Mouse (Mus musculus) urinary bladder, postnatal 4 days (tissue): Measurements from ENCODE around the gene Dock10.
A peak's percentile ranks its signal among the peaks of the same experiment; 100 is the strongest.

Experiments
- DNase-seq, 2 experiments: peaks; one replicate each; pipeline ENCODE4 v3.0.0; 2021 to 2022; ENCODE audit warnings: low spot score in 2 of 2

The Dock10 gene

GRCm38 (mm10) chr1:80659465-80660245 lies 98.7 kb downstream of the Dock10 start:
- DNase-seq = no peak

- DNase-seq = no peak
These were observed 101.9 kb downstream of the Dock10 start for GRCm38 (mm10) chr1:80656389-80656788.

- no peak for DNase-seq
These were observed 102.5 kb downstream of the Dock10 start for GRCm38 (mm10) chr1:80655854-80656253.

GRCm38 (mm10) chr1:80655195-80655594 lies 103.1 kb downstream of the Dock10 start:
- no peak for DNase-seq

GRCm38 (mm10) chr1:80654177-80654576 lies 104.2 kb downstream of the Dock10 start:
- DNase-seq = no peak

GRCm38 (mm10) chr1:80652803-80653202 lies 105.5 kb downstream of the Dock10 start:
- DNase-seq = no peak

- DNase-seq = no peak
These were observed 106.2 kb downstream of the Dock10 start for GRCm38 (mm10) chr1:80652083-80652482.

GRCm38 (mm10) chr1:80646602-80647001 lies 111.7 kb downstream of the Dock10 start:
- DNase-seq = no peak

GRCm38 (mm10) chr1:80643866-80644451 lies 114.4 kb downstream of the Dock10 start:
- no peak for DNase-seq

GRCm38 (mm10) chr1:80641832-80642231 lies 116.5 kb downstream of the Dock10 start:
- no peak for DNase-seq

- DNase-seq = no peak
These were observed 117.0 kb downstream of the Dock10 start for GRCm38 (mm10) chr1:80641288-80641687.

- DNase-seq = no peak
These were observed 118.8 kb downstream of the Dock10 start for GRCm38 (mm10) chr1:80639553-80639952.

- DNase-seq = peak in 1 of 2 experiments; percentile 20
These were observed 121.1 kb downstream of the Dock10 start for GRCm38 (mm10) chr1:80637214-80637705.

- no peak for DNase-seq
These were observed 122.5 kb downstream of the Dock10 start for GRCm38 (mm10) chr1:80635825-80636224.

GRCm38 (mm10) chr1:80633536-80633935 lies 124.8 kb downstream of the Dock10 start:
- no peak for DNase-seq

- no peak for DNase-seq
These were observed 127.9 kb downstream of the Dock10 start for GRCm38 (mm10) chr1:80630179-80631149.

- DNase-seq = no peak
These were observed 130.3 kb downstream of the Dock10 start for GRCm38 (mm10) chr1:80628054-80628453.

- no peak for DNase-seq
These were observed 131.5 kb downstream of the Dock10 start for GRCm38 (mm10) chr1:80626800-80627199.

GRCm38 (mm10) chr1:80625371-80625770 lies 133.0 kb downstream of the Dock10 start:
- no peak for DNase-seq

- DNase-seq = no peak
These were observed 133.8 kb downstream of the Dock10 start for GRCm38 (mm10) chr1:80624552-80624951.

GRCm38 (mm10) chr1:80622646-80623045 lies 135.7 kb downstream of the Dock10 start:
- no peak for DNase-seq

GRCm38 (mm10) chr1:80619100-80619499 lies 139.2 kb downstream of the Dock10 start:
- no peak for DNase-seq
